Mouse (Mus musculus) G1E (cell line): ENCODE measurements around the gene Clca1. TPM values are rescaled to one million over a fixed set of nuclear protein-coding genes. Genes with fewer than 3 reads are reported as not detected.

Experiments
- ATAC-seq: 2 replicates; pipeline ENCODE4 v1.8.0; 2016; ENCODE audit warnings: mild to moderate bottlenecking; ENCODE audit not compliant: insufficient number of reproducible peaks, poor library complexity, low FRiP score, severe bottlenecking; ENCODE audit errors: extremely low read depth
- DNase-seq: peaks from one replicate; pipeline ENCODE4 v3.0.0; 2012; ENCODE audit warnings: low spot score
- H3K27me3 ChIP-seq: 2 replicates; pipeline ENCODE4 v1.6.1; 2012; ENCODE audit warnings: mild to moderate bottlenecking, low read length, inconsistent platforms; ENCODE audit not compliant: insufficient read depth
- H3K36me3 ChIP-seq: replicated peaks from 2 replicates; pipeline ENCODE3; 2012; ENCODE audit warnings: mild to moderate bottlenecking, inconsistent platforms
- H3K4me1 ChIP-seq: 2 replicates; pipeline ENCODE4 v1.6.1; 2012; ENCODE audit warnings: low read depth, low read length, inconsistent platforms, mixed read lengths; ENCODE audit not compliant: insufficient read depth
- H3K4me3 ChIP-seq: 2 replicates; pipeline ENCODE4 v1.5.1; 2012; ENCODE audit warnings: low read depth, mild to moderate bottlenecking, inconsistent platforms, low read length, moderate library complexity, mixed read lengths
- H3K9me3 ChIP-seq: replicated peaks from 2 replicates; pipeline ENCODE4 v1.6.1; 2012; ENCODE audit warnings: inconsistent platforms
- CTCF ChIP-seq: IDR thresholded peaks from 2 replicates; pipeline ENCODE4 v1.5.1; 2012; ENCODE audit warnings: low read depth, low read length, inconsistent platforms, mixed read lengths
- GATA1 ChIP-seq: IDR thresholded peaks from 2 replicates; pipeline ENCODE4 v1.6.1; 2012; ENCODE audit warnings: borderline replicate concordance, low read length, inconsistent platforms, mixed read lengths
- GATA2 ChIP-seq: IDR thresholded peaks from 2 replicates; pipeline ENCODE4 v1.6.1; 2012; ENCODE audit warnings: low read depth, low read length, inconsistent platforms, borderline replicate concordance
- POLR2AphosphoS5 ChIP-seq: IDR thresholded peaks from 2 replicates; pipeline ENCODE4 v1.6.1; 2012; ENCODE audit warnings: low read depth, low read length, inconsistent platforms; ENCODE audit not compliant: insufficient replicate concordance
- TAL1 ChIP-seq: conservative IDR thresholded peaks from 2 replicates; pipeline ENCODE4 v1.6.1; 2012; ENCODE audit warnings: low read depth, low read length, inconsistent platforms, mixed read lengths
- polyA plus RNA-seq: library from polyadenylated mRNA; stranded (reverse); fragments of >175 nt; gene quantifications from 2 replicates; pipeline ENCODE4 v1.2.3, GENCODE M21; 2012
- total RNA-seq, 2 experiments: library from RNA; stranded (forward) in 1 of 2; stranded (reverse) in 1 of 2; fragments of 200-1000 nt in 1 of 2; fragments of >200 nt in 1 of 2; fragmentation: Nextera tagmentation in 1 of 2; gene quantifications; 2 replicates each; pipeline ENCODE4 v1.2.3; 2014 to 2017

Gene Clca1
- total and polyA plus RNA-seq, 3 experiments, result 0.27 TPM; not detected in 2

DNA sequence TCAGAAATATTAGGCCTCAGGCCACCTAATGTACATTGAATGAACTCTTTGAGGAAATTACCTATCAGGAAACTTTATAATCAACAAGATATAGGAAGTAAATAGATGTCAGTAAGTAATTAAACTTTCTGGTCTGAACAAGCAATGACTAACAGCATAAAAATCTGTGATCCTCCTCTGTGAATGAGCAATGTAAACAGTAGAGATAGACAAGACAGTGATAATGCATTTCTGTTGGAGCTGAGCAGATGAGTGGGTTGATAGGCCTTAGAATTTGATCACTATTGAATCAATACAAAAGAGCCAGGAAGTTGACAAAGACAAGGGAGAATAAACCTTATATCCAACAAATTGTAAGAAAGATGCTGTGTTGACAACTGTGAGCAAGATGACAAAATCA lies 40.0 kb downstream of the Clca1 start:
- TF ChIP-seq GATA2 (no peak), CTCF (no peak), TAL1 (no peak), POLR2AphosphoS5 (no peak), GATA1 (no peak)
- no peaks in the 10 kb centered on the region for H3K36me3 ChIP-seq
- DNase-seq (no peak), ATAC-seq (no peak)
- H3K4me3 ChIP-seq, result no peak overlapping the region
- H3K9me3 ChIP-seq, result no peaks in the 10 kb centered on the region
- H3K4me1 ChIP-seq, result no peaks in the 10 kb centered on the region
- no peaks in the 10 kb centered on the region for H3K27me3 ChIP-seq

DNA sequence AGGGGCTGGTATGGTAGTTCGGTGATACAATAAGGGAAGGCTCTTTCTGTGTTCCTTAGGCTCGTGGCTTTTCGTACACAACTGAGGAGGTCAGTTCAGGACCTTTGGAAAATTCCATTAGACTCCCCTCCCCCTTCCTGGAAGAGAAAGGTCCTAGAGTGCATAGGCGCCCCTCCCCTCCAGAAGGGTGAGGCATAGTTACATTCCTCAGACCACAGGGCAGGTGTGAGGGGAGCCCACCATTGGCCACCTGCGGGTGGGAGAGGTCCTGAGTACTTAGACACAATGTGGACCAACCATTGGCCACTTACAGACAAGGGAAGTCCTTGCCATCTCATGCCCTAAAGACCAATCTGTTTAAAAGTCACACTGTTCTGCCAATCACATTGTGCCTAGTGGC lies 46.7 kb downstream of the Clca1 start:
- Histone ChIP-seq H3K27me3 (no peaks in the 10 kb centered on the region), H3K4me3 (no peak overlapping the region), H3K9me3 (no peaks in the 10 kb centered on the region), H3K4me1 (peaks cover 2% of the 10 kb centered on the region; the same call in 1 of the 2 replicates), H3K36me3 (no peaks in the 10 kb centered on the region)
- DNase-seq, result no peak
- no peak for TF ChIP-seq POLR2AphosphoS5
- TF ChIP-seq GATA1, result no peak
- no peak for TF ChIP-seq TAL1
- no peak for TF ChIP-seq CTCF
- no peak for TF ChIP-seq GATA2
- ATAC-seq, result no peak

DNA sequence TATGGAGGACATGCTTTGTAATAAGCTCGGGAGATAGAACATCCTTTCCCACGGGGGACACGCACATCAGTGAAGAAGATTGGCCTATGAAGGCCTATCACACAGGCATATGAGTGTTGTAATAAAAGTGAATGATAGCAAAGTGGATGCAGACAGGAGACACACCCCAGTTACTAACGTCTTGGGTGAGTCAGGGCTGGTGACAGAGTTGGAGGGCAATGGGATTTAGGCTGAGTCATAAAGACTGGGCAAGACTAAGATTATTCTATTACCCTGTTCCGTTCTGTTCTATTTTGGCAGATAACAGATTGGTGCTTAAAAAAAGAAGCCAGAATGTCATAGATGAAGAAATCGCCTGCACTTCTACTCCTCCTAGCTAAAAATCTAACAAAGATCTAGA lies 52.0 kb downstream of the Clca1 start:
- H3K4me3 ChIP-seq, result no peak overlapping the region
- no peak for DNase-seq
- TF ChIP-seq CTCF, result no peak
- no peak for TF ChIP-seq GATA1
- no peak for ATAC-seq
- no peaks in the 10 kb centered on the region for H3K9me3 ChIP-seq
- peaks cover 2% of the 10 kb centered on the region; the same call in 1 of the 2 replicates for H3K4me1 ChIP-seq
- peaks cover 4% of the 10 kb centered on the region; the same call in 1 of the 2 replicates for H3K27me3 ChIP-seq
- no peaks in the 10 kb centered on the region for H3K36me3 ChIP-seq

DNA sequence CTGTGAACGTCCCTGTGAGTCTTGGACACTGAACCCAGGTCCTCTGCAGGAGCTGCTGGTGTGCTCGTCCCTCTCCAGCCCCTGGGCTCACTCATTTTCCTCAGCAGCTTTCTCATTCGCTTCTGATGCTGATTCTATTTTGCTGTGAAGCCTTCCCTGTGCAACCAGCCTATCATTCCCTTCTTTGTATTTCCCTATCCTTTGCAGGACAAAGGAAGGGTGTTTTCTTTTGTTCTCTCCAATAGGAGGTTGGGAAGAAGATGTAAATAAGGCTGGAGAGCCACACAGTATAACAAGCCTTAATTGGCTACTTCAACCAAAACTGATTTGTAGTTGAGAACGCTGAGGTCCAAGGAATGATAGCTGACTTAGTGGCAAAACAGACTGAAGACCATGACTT lies 54.9 kb downstream of the Clca1 start:
- no peak for DNase-seq
- Histone ChIP-seq H3K4me1 (peaks cover under 1% of the 10 kb centered on the region; the same call in 1 of the 2 replicates), H3K36me3 (no peaks in the 10 kb centered on the region), H3K4me3 (no peak overlapping the region), H3K27me3 (peaks cover 4% of the 10 kb centered on the region; the same call in 1 of the 2 replicates), H3K9me3 (no peaks in the 10 kb centered on the region)
- ATAC-seq, result no peak
- no peak for TF ChIP-seq CTCF
- TF ChIP-seq POLR2AphosphoS5, result no peak
- no peak for TF ChIP-seq GATA1

DNA sequence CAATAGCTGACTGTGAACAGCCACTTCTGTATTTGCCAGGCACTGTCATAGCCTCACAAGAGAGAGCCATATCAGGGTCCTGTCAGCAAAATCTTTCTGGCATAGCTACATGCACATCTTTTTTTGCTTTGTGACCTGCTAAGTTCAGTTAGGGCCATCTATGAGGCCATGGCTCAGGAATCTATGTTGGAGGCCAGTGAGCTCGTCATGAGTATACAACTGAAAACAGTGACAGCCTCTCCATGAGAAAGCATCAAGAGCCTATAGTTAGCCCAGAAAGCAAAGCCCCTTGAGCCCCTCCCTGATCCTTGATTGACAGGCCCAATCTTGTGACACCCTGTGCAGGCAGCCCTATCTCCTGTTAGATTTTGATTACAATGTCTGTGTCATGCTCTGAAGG lies 56.5 kb downstream of the Clca1 start:
- ATAC-seq (no peak), DNase-seq (no peak)
- Histone ChIP-seq H3K4me1 (no peaks in the 10 kb centered on the region), H3K36me3 (no peaks in the 10 kb centered on the region), H3K27me3 (peaks cover 4% of the 10 kb centered on the region; the same call in 1 of the 2 replicates), H3K4me3 (no peak overlapping the region), H3K9me3 (no peaks in the 10 kb centered on the region)
- no peak for TF ChIP-seq CTCF
- no peak for TF ChIP-seq GATA1
- no peak for TF ChIP-seq GATA2
- TF ChIP-seq TAL1, result no peak
- no peak for TF ChIP-seq POLR2AphosphoS5

DNA sequence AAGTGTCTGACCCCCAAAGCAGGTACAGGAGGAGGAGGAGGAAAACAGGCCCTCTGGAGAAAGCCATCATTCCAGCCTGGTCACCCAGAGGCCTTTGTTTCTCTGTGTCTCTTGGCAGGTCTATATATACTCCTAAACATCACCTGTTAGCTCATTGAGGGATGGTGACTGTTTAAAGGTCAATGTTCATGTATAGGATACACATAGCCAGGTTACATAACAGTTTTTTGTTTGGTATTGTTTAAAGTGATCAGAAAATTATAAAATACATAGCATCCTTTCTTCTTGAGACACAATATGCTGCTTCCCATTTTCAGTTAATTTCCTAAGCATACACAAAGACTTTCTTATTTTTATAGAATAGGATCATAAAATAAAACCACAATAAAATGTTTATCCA lies 57.6 kb downstream of the Clca1 start, which contains the start of gene Clca4a:
Gene Clca4a, minus strand, starts transcription at position 101 of the 400 bp plus-strand sequence.
- H3K27me3 ChIP-seq, result peaks cover 4% of the 10 kb centered on the region; the same call in 1 of the 2 replicates
- no peaks in the 10 kb centered on the region for H3K36me3 ChIP-seq
- DNase-seq (no peak), ATAC-seq (no peak)
- no peak for TF ChIP-seq GATA1
- TF ChIP-seq GATA2, result no peak
- TF ChIP-seq CTCF, result no peak
- no peak for TF ChIP-seq TAL1
- no peak for TF ChIP-seq POLR2AphosphoS5
- H3K4me3 ChIP-seq, result no peak within 1 kb of the TSS
- H3K4me1 ChIP-seq, result no peaks in the 10 kb centered on the region
- no peaks in the 10 kb centered on the region for H3K9me3 ChIP-seq

DNA sequence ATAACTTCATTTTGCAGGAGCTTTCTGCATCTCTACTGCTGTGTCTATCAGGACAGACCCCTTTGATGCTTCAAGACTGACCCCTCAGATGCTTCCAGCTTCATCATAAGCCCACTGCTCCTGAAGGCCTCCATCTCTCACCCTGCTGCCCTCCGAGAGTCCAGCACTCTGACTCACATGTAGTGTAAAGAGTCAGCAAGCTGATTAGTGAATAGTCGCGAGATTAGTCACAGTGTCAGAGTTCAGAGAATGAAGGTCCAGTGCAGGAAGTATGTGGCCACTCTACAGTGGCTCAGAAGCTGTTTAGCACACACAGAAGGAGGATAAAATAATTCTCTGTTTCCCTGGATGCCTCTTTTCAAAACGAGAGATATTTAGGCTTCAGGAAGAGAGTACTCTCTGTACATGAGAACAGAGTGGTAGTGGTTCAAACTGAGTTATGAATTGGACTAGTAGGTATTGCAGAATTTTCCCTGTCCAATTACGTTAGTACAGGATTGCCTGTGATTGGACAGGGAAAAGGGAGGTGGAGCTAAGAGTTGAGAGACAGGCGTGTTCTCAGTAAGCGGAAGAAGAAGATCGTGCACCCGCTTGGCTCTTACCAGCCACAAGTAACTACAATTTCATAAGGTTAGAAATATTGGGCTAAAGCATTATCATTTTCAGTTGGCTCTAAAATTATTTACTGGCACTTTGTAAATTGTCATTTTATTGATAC lies 60.9 kb downstream of the Clca1 start:
- TF ChIP-seq GATA2 (no peak), GATA1 (no peak), TAL1 (no peak), CTCF (no peak), POLR2AphosphoS5 (no peak)
- Histone ChIP-seq H3K9me3 (no peaks in the 10 kb centered on the region), H3K36me3 (no peaks in the 10 kb centered on the region), H3K27me3 (no peaks in the 10 kb centered on the region), H3K4me3 (no peak overlapping the region), H3K4me1 (no peaks in the 10 kb centered on the region)
- no peak for DNase-seq
- ATAC-seq, result no peak
